Mouse (Mus musculus): Measurements from ENCODE around the gene Atp6v0d1. TPM values are rescaled to one million over a fixed set of nuclear protein-coding genes. Genes with fewer than 3 reads are reported as not detected.
A peak's percentile ranks its signal among the peaks of the same experiment; 100 is the strongest.

Atp6v0d1 gene
- polyA plus RNA-seq, 1 experiment from 2014 or later, result 273 TPM

DNA sequence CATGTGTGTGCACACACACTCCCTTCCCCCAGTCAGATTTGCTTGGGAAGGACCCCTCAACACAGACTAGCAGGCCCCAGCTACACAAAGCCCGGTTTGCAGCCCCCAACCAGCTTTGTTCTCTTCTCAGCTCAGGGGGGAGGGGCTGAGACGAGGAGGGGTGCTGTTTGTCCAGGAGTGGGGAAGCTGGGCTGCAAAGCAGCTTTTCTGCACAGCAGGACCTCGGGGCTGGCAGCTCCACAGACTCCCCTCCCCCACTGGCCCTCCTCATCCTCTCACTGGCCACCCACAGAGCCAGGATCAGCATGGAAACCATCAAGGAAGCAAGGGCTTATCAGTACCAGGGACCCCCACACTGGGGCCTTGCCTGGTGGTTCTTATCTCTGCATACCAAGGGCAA lies 44.8 kb downstream of the Atp6v0d1 start:
- Histone ChIP-seq H3K9me3 (ENCODE audit: control insufficient read depth, low read length) (no peaks in the 10 kb centered on the region), H3K4me3 (ENCODE audit: low read length) (no peak overlapping the region), H3K4me2 (ENCODE audit: low read length) (no peak overlapping the region), H3K27ac (ENCODE audit: low read depth, low read length) (no peak overlapping the region), H3K27me3 (replicated peaks; ENCODE audit: control insufficient read depth, insufficient read depth, low read length) (no peaks in the 10 kb centered on the region), H3K4me1 (ENCODE audit: control insufficient read depth, insufficient read depth, low read depth, low read length) (peaks cover 13% of the 10 kb centered on the region), H3K9ac (ENCODE audit: low read depth, low read length) (no peak overlapping the region), H3K36me3 (ENCODE audit: control insufficient read depth, insufficient read depth, low read length) (peaks cover 10% of the 10 kb centered on the region)
- ATAC-seq, result no peak
- 4% methylated on average over 3 of the region's 3 CpGs for WGBS

- no peak for ATAC-seq
- H3K9me3 ChIP-seq (ENCODE audit: control insufficient read depth, low read length), result no peaks in the 10 kb centered on the region
- H3K4me2 ChIP-seq (ENCODE audit: low read length), result no peak overlapping the region; the same call in 1 of the 2 replicates
- no peak overlapping the region for H3K9ac ChIP-seq (ENCODE audit: low read depth, low read length)
- H3K4me3 ChIP-seq (ENCODE audit: low read length), result no peak overlapping the region
- H3K36me3 ChIP-seq (ENCODE audit: control insufficient read depth, insufficient read depth, low read length), result peaks cover 10% of the 10 kb centered on the region
- WGBS, result 35% methylated on average over 5 of the region's 5 CpGs
- peaks cover 13% of the 10 kb centered on the region for H3K4me1 ChIP-seq (ENCODE audit: control insufficient read depth, insufficient read depth, low read depth, low read length)
- H3K27ac ChIP-seq (ENCODE audit: low read depth, low read length), result no peak overlapping the region
- H3K27me3 ChIP-seq (replicated peaks; ENCODE audit: control insufficient read depth, insufficient read depth, low read length), result no peaks in the 10 kb centered on the region
These were observed 45.3 kb downstream of the Atp6v0d1 start for GRCm38 (mm10) chr8:105520521-105520920.

DNA sequence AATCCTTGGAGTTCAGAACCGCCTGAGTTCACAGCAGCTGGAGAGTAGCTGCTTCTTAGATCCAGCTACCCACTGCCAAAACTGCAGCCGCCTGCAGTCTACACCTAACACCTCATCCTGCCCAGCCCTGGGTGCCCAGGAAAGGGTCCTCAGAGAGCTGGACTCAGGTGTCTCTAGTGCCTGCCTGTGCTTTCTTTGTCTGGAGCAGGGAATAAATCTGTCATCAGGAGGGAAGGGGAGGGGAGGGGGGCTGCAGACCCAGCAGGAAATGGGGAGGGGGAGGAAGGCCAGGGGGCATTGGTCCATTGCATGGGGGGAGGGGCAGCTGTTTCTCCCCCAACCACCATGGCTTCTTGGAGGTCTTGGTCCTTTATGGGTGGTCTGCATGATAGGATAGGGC lies 46.3 kb downstream of the Atp6v0d1 start:
- H3K36me3 ChIP-seq (ENCODE audit: control insufficient read depth, insufficient read depth, low read length), result 0 out of 2 replicates have a peak, but pooled peaks cover 3% of the 10 kb centered on the region
- peak overlapping the region; percentile 95 for H3K4me2 ChIP-seq (ENCODE audit: low read length)
- H3K27me3 ChIP-seq (replicated peaks; ENCODE audit: control insufficient read depth, insufficient read depth, low read length), result no peaks in the 10 kb centered on the region
- H3K27ac ChIP-seq (ENCODE audit: low read depth, low read length), result 0 out of 2 replicates have a peak overlapping the region, but pooled peaks have one; percentile 52
- no peak overlapping the region for H3K9ac ChIP-seq (ENCODE audit: low read depth, low read length)
- H3K4me1 ChIP-seq (ENCODE audit: control insufficient read depth, insufficient read depth, low read depth, low read length), result peaks cover 13% of the 10 kb centered on the region
- ATAC-seq, result no peak
- peak overlapping the region; percentile 55 for H3K4me3 ChIP-seq (ENCODE audit: low read length)
- H3K9me3 ChIP-seq (ENCODE audit: control insufficient read depth, low read length), result no peaks in the 10 kb centered on the region
- WGBS, result 0% methylated on average over 2 of the region's 2 CpGs

- H3K4me1 ChIP-seq (ENCODE audit: control insufficient read depth, insufficient read depth, low read depth, low read length), result peaks cover 13% of the 10 kb centered on the region
- peak; percentile 71 for ATAC-seq
- under 1% methylated on average over 53 of the region's 68 CpGs for WGBS
- 0 out of 2 replicates have a peak, but pooled peaks cover 3% of the 10 kb centered on the region for H3K36me3 ChIP-seq (ENCODE audit: control insufficient read depth, insufficient read depth, low read length)
- H3K9me3 ChIP-seq (ENCODE audit: control insufficient read depth, low read length), result no peaks in the 10 kb centered on the region
- no peaks in the 10 kb centered on the region for H3K27me3 ChIP-seq (replicated peaks; ENCODE audit: control insufficient read depth, insufficient read depth, low read length)
- peak within 1 kb of the TSS; percentile 70 for H3K9ac ChIP-seq (ENCODE audit: low read depth, low read length)
- peak within 1 kb of the TSS; percentile 52; the same call in 1 of the 2 replicates for H3K27ac ChIP-seq (ENCODE audit: low read depth, low read length)
- peak within 1 kb of the TSS; percentile 95 for H3K4me2 ChIP-seq (ENCODE audit: low read length)
- H3K4me3 ChIP-seq (ENCODE audit: low read length), result peak within 1 kb of the TSS; percentile 55
These were observed 47.2 kb downstream of the Atp6v0d1 start, which contains the start of gene Hsd11b2 for GRCm38 (mm10) chr8:105518436-105519313. Hsd11b2 (plus strand) TSS chr8:105518755.

GRCm38 (mm10) chr8:105517346-105517745 lies 48.5 kb downstream of the Atp6v0d1 start:
- Histone ChIP-seq H3K27ac (ENCODE audit: low read depth, low read length) (no peak overlapping the region), H3K9me3 (ENCODE audit: control insufficient read depth, low read length) (no peaks in the 10 kb centered on the region), H3K36me3 (ENCODE audit: control insufficient read depth, insufficient read depth, low read length) (0 out of 2 replicates have a peak, but pooled peaks cover 2% of the 10 kb centered on the region), H3K9ac (ENCODE audit: low read depth, low read length) (no peak overlapping the region), H3K4me3 (ENCODE audit: low read length) (no peak overlapping the region), H3K27me3 (replicated peaks; ENCODE audit: control insufficient read depth, insufficient read depth, low read length) (no peaks in the 10 kb centered on the region), H3K4me1 (ENCODE audit: control insufficient read depth, insufficient read depth, low read depth, low read length) (peaks cover 13% of the 10 kb centered on the region), H3K4me2 (ENCODE audit: low read length) (no peak overlapping the region)
- WGBS, result 47% methylated on average over 8 of the region's 8 CpGs
- no peak for ATAC-seq

- 0 out of 2 replicates have a peak overlapping the region, but pooled peaks have one; percentile 29 for H3K9ac ChIP-seq (ENCODE audit: low read depth, low read length)
- no peaks in the 10 kb centered on the region for H3K36me3 ChIP-seq (ENCODE audit: control insufficient read depth, insufficient read depth, low read length)
- no peak overlapping the region for H3K27ac ChIP-seq (ENCODE audit: low read depth, low read length)
- 0 out of 2 replicates have a peak overlapping the region, but pooled peaks have one; percentile 2 for H3K4me3 ChIP-seq (ENCODE audit: low read length)
- ATAC-seq, result peak; percentile 70
- 12% methylated on average over 12 of the region's 12 CpGs for WGBS
- peaks cover 13% of the 10 kb centered on the region for H3K4me1 ChIP-seq (ENCODE audit: control insufficient read depth, insufficient read depth, low read depth, low read length)
- H3K27me3 ChIP-seq (replicated peaks; ENCODE audit: control insufficient read depth, insufficient read depth, low read length), result no peaks in the 10 kb centered on the region
- peak overlapping the region; percentile 46 for H3K4me2 ChIP-seq (ENCODE audit: low read length)
- no peaks in the 10 kb centered on the region for H3K9me3 ChIP-seq (ENCODE audit: control insufficient read depth, low read length)
These were observed 49.7 kb downstream of the Atp6v0d1 start for GRCm38 (mm10) chr8:105516018-105516645.

DNA sequence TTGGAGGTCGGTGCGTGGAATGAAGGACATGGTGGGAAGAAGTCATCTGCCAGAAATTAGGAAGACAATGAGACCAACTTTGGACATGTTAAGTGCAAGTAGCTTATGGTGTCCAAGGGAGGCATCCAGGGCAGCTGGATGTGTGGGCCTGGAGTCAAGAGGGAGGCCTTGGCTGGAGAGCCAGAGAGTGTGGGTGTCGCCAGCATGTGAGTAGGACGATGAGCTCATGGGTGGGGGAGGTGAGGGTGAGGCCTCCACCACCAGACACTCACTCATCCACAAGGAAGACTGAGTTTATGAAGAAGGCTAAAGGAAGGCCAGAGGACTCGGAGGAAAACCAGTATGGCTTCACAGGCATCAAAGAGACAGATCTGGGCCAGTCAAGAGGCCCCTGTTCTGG lies 51.2 kb downstream of the Atp6v0d1 start:
- Histone ChIP-seq H3K27me3 (replicated peaks; ENCODE audit: control insufficient read depth, insufficient read depth, low read length) (no peaks in the 10 kb centered on the region), H3K9me3 (ENCODE audit: control insufficient read depth, low read length) (no peaks in the 10 kb centered on the region), H3K4me2 (ENCODE audit: low read length) (no peak overlapping the region), H3K27ac (ENCODE audit: low read depth, low read length) (no peak overlapping the region), H3K4me3 (ENCODE audit: low read length) (no peak overlapping the region), H3K4me1 (ENCODE audit: control insufficient read depth, insufficient read depth, low read depth, low read length) (peaks cover 13% of the 10 kb centered on the region), H3K9ac (ENCODE audit: low read depth, low read length) (no peak overlapping the region), H3K36me3 (ENCODE audit: control insufficient read depth, insufficient read depth, low read length) (no peaks in the 10 kb centered on the region)
- 83% methylated on average over 5 of the region's 5 CpGs for WGBS
- ATAC-seq, result no peak

- no peaks in the 10 kb centered on the region for H3K9me3 ChIP-seq (ENCODE audit: control insufficient read depth, low read length)
- WGBS, result 92% methylated on average over 6 of the region's 6 CpGs
- no peak for ATAC-seq
These were observed 51.7 kb downstream of the Atp6v0d1 start for GRCm38 (mm10) chr8:105514194-105514593.

More at GRCm38 (mm10) chr8:105514194-105514593, 51.7 kb downstream of the Atp6v0d1 start:
- no peaks in the 10 kb centered on the region for H3K27me3 ChIP-seq (replicated peaks; ENCODE audit: control insufficient read depth, insufficient read depth, low read length)
- H3K4me2 ChIP-seq (ENCODE audit: low read length), result no peak overlapping the region
- no peak overlapping the region for H3K4me3 ChIP-seq (ENCODE audit: low read length)
- no peak overlapping the region for H3K27ac ChIP-seq (ENCODE audit: low read depth, low read length)
- H3K9ac ChIP-seq (ENCODE audit: low read depth, low read length), result no peak overlapping the region
- H3K36me3 ChIP-seq (ENCODE audit: control insufficient read depth, insufficient read depth, low read length), result no peaks in the 10 kb centered on the region
- H3K4me1 ChIP-seq (ENCODE audit: control insufficient read depth, insufficient read depth, low read depth, low read length), result peaks cover 9% of the 10 kb centered on the region

Measured in hindbrain, embryonic 16.5 days (tissue).